Comparison of ENCODE assay signal across 15 mouse cellular contexts in genomic region chr15:84811126-84811525, GRCm38 (mm10). TPM values are rescaled to one million over a fixed set of nuclear protein-coding genes. Genes with fewer than 3 reads are reported as not detected.
DNase-seq lines count a peak whose midpoint lies in the region.
"Had no signal": no experiment of that assay in that cellular context is flagged by ENCODE, and none has a peak within 500 bp of the region (broad histone marks: within the 10 kb centered on the region; RNA-seq: fewer than 3 reads in every experiment).

No protein-coding gene starts in this region.

- intact Hi-C loops in left cerebral cortex, postnatal 4 days (cut with DNase I), result no loop called here

- DNase-seq in left cerebral cortex, postnatal 4 days, result peak; percentile 36
- no peak for DNase-seq in left cerebral cortex, adult 8-10 months (ENCODE audit: low spot score in 2 of 2)
- peak; percentile 13 for DNase-seq in Muller cell, postnatal 12 days (ENCODE audit: inconsistent ontology term)
- DNase-seq in adrenal gland, postnatal 10 days, result peak; percentile 41
- DNase-seq in right cerebral cortex, postnatal 25 days, result no peak
- DNase-seq in heart, adult 18-20 months, result no peak
- DNase-seq in thymus, postnatal 10 days (ENCODE audit: low spot score in 2 of 2), result no peak
- DNase-seq: cerebellum, adult 18-20 months; cerebellum, postnatal 14 days; embryo, embryonic 11 days; gastrocnemius, postnatal 36 days; heart, adult 11 months; heart, postnatal 10 days; heart, postnatal 4 days; kidney, adult 18-20 months had no signal

RNA-seq across cellular contexts. Expression of gene Phf21b, which starts 44.7 kb away (rescaled TPM):
- 10 to 100 TPM in 1 of 2 experiments, 1 to 10 TPM in 1; 9.3 to 13.1 TPM for total RNA-seq in left cerebral cortex, postnatal 4 days (2021)
- total RNA-seq in left cerebral cortex, adult 8-10 months (2022), result 10 to 100 TPM; 10.6 to 17.9 (median 14.5) TPM
- 1 to 10 TPM; 1.3 to 2.5 TPM for total RNA-seq in adrenal gland, postnatal 10 days (2021)
- total RNA-seq in heart, adult 18-20 months (2021), result 1 to 10 TPM in 1 of 2 experiments, under 1 TPM in 1; 0.92 to 1.9 TPM

Comparison
In these comparisons a context has a peak if more than half of its experiments do, and no peak if none do; other contexts are left out.
1. DNase-seq: peak in left cerebral cortex, postnatal 4 days (single experiment), Muller cell, postnatal 12 days (single experiment) and adrenal gland, postnatal 10 days (single experiment); none in left cerebral cortex, adult 8-10 months (0 of 2), right cerebral cortex, postnatal 25 days (single experiment), heart, adult 18-20 months (0 of 2) and thymus, postnatal 10 days (0 of 2).